Mouse (Mus musculus) MEL (cell line): Measurements from ENCODE around the gene Asxl2. TPM values are rescaled to one million over a fixed set of nuclear protein-coding genes. Genes with fewer than 3 reads are reported as not detected.
"Not testable (repeated sequence)": the region's sequence is repeated elsewhere in the genome, so short reads cannot be mapped to it uniquely, and the experiment has no call there.

Source experiments
- DNase-seq: peaks from one replicate; pipeline ENCODE4 v3.0.0; 2011; ENCODE audit warnings: low read depth, low spot score
- H3K27ac ChIP-seq: 2 replicates; pipeline ENCODE4 v1.5.1; 2012; ENCODE audit warnings: low read depth, mild to moderate bottlenecking, control low read depth, low read length, moderate library complexity; ENCODE audit not compliant: control insufficient read depth
- H3K27me3 ChIP-seq, 2 experiments: fragments of 150-350 bp in 1 of 2; sonication (generic) in 1 of 2; 2 replicates each; pipeline ENCODE4 v1.6.1; 2012; ENCODE audit warnings: low read length in 2 of 2, mild to moderate bottlenecking in 2 of 2, improper control_type of control experiment in 1 of 2, moderate library complexity in 1 of 2; ENCODE audit not compliant: insufficient read depth in 2 of 2, control insufficient read depth in 1 of 2
- H3K36me3 ChIP-seq, 2 experiments: 2 replicates each; pipeline ENCODE4 v1.6.1; 2012 to 2014; ENCODE audit warnings: low read length in 2 of 2, improper control_type of control experiment in 1 of 2, inconsistent platforms in 1 of 2, mild to moderate bottlenecking in 1 of 2; ENCODE audit not compliant: insufficient read depth in 2 of 2, control insufficient read depth in 1 of 2
- H3K4me1 ChIP-seq, 2 experiments: fragments of 150-350 bp in 1 of 2; sonication (generic) in 1 of 2; 2 replicates each; pipeline ENCODE4 v1.6.1; 2012; ENCODE audit warnings: low read length in 2 of 2, improper control_type of control experiment in 1 of 2, mild to moderate bottlenecking in 1 of 2; ENCODE audit not compliant: insufficient read depth in 2 of 2, control insufficient read depth in 1 of 2
- H3K4me3 ChIP-seq, 2 experiments: fragments of 150-350 bp in 1 of 2; sonication (generic) in 1 of 2; 2 replicates each; pipeline ENCODE4 v1.5.1; 2012; ENCODE audit warnings: low read depth in 2 of 2, low read length in 2 of 2, mild to moderate bottlenecking in 2 of 2, moderate library complexity in 2 of 2, control low read depth in 1 of 2, improper control_type of control experiment in 1 of 2; ENCODE audit not compliant: control insufficient read depth in 1 of 2, insufficient read depth in 1 of 2
- H3K79me2 ChIP-seq: 2 replicates; pipeline ENCODE4 v1.6.1; 2012; ENCODE audit warnings: mild to moderate bottlenecking, low read length, moderate library complexity; ENCODE audit not compliant: control insufficient read depth, poor library complexity, insufficient read depth
- H3K9ac ChIP-seq: 2 replicates; pipeline ENCODE4 v1.6.1; 2012; ENCODE audit warnings: low read depth, mild to moderate bottlenecking, control low read depth, low read length, moderate library complexity; ENCODE audit not compliant: control insufficient read depth, poor library complexity, severe bottlenecking
- H3K9me3 ChIP-seq: fragments of 150-350 bp; sonication (generic); replicated peaks from 2 replicates; pipeline ENCODE4 v1.6.1; 2012; ENCODE audit warnings: mild to moderate bottlenecking, low read length, improper control_type of control experiment, moderate library complexity; ENCODE audit not compliant: insufficient read depth
- BHLHE40 ChIP-seq: IDR thresholded peaks from 2 replicates; pipeline ENCODE4 v1.6.1; 2012; ENCODE audit warnings: low read depth, mild to moderate bottlenecking, inconsistent platforms, low read length, improper control_type of control experiment, borderline replicate concordance
- CHD1 ChIP-seq: IDR thresholded peaks from 2 replicates; pipeline ENCODE4 v1.6.1; 2012; ENCODE audit warnings: low read depth, mild to moderate bottlenecking, inconsistent platforms, low read length, improper control_type of control experiment
- CHD2 ChIP-seq: IDR thresholded peaks from 2 replicates; pipeline ENCODE4 v1.6.1; 2011; ENCODE audit warnings: low read length, improper control_type of control experiment
- CTCF ChIP-seq, 3 experiments: IDR thresholded peaks in 2 of 3; conservative IDR thresholded peaks in 1 of 3; 2 replicates each; pipeline ENCODE4 v1.5.1; 2011 to 2012; ENCODE audit warnings: low read length in 3 of 3, low read depth in 2 of 3, mild to moderate bottlenecking in 2 of 3, improper control_type of control experiment in 1 of 3, inconsistent platforms in 1 of 3, mixed read lengths in 1 of 3, moderate library complexity in 1 of 3; ENCODE audit not compliant: control insufficient read depth in 1 of 3, insufficient read depth in 1 of 3, poor library complexity in 1 of 3, severe bottlenecking in 1 of 3
- E2F4 ChIP-seq: IDR thresholded peaks from 2 replicates; pipeline ENCODE4 v1.6.1; 2011; ENCODE audit warnings: low read depth, low read length, improper control_type of control experiment, borderline replicate concordance
- ELF1 ChIP-seq: IDR thresholded peaks from 2 replicates; pipeline ENCODE4 v1.6.1; 2014; ENCODE audit warnings: low read depth, mild to moderate bottlenecking, inconsistent platforms, low read length, improper control_type of control experiment, moderate library complexity
- EP300 ChIP-seq, 2 experiments: IDR thresholded peaks; 2 replicates each; pipeline ENCODE4 v1.6.1; 2011; ENCODE audit warnings: improper control_type of control experiment in 2 of 2, low read length in 2 of 2, low read depth in 1 of 2, mild to moderate bottlenecking in 1 of 2
- ETS1 ChIP-seq: IDR thresholded peaks from 2 replicates; pipeline ENCODE4 v1.6.1; 2012; ENCODE audit warnings: low read depth, mild to moderate bottlenecking, inconsistent platforms, low read length, improper control_type of control experiment, moderate library complexity
- GABPA ChIP-seq: IDR thresholded peaks from 2 replicates; pipeline ENCODE4 v1.6.1; 2012; ENCODE audit warnings: low read depth, mild to moderate bottlenecking, inconsistent platforms, low read length, improper control_type of control experiment, moderate library complexity
- GATA1 ChIP-seq: IDR thresholded peaks from 2 replicates; pipeline ENCODE4 v1.6.1; 2011; ENCODE audit warnings: low read depth, low read length, improper control_type of control experiment
- HCFC1 ChIP-seq: IDR thresholded peaks from 2 replicates; pipeline ENCODE4 v1.6.1; 2012; ENCODE audit warnings: low read depth, mild to moderate bottlenecking, inconsistent platforms, low read length, improper control_type of control experiment, moderate library complexity
- KAT2A ChIP-seq: conservative IDR thresholded peaks from 2 replicates; pipeline ENCODE4 v1.6.1; 2012; ENCODE audit warnings: low read depth, low read length, improper control_type of control experiment, inconsistent platforms
- MYB ChIP-seq: IDR thresholded peaks from 2 replicates; pipeline ENCODE4 v1.6.1; 2011; ENCODE audit warnings: mild to moderate bottlenecking, low read depth, low read length, improper control_type of control experiment
- MYC ChIP-seq: IDR thresholded peaks from 2 replicates; pipeline ENCODE4 v1.6.1; 2011; ENCODE audit warnings: low read depth, mild to moderate bottlenecking, low read length, improper control_type of control experiment, moderate library complexity
- NRF1 ChIP-seq: IDR thresholded peaks from 2 replicates; pipeline ENCODE4 v1.6.1; 2014; ENCODE audit warnings: low read depth, mild to moderate bottlenecking, inconsistent platforms, low read length, improper control_type of control experiment, moderate library complexity; ENCODE audit not compliant: poor library complexity, insufficient read depth, severe bottlenecking
- RAD21 ChIP-seq: IDR thresholded peaks from 2 replicates; pipeline ENCODE4 v1.6.1; 2011; ENCODE audit warnings: mild to moderate bottlenecking, low read depth, low read length, improper control_type of control experiment
- RCOR1 ChIP-seq: IDR thresholded peaks from 2 replicates; pipeline ENCODE4 v1.6.1; 2012; ENCODE audit warnings: low read depth, mild to moderate bottlenecking, inconsistent platforms, low read length, improper control_type of control experiment
- SIN3A ChIP-seq: IDR thresholded peaks from 2 replicates; pipeline ENCODE4 v1.6.1; 2012; ENCODE audit warnings: low read length, improper control_type of control experiment, inconsistent platforms
- SMC3 ChIP-seq: IDR thresholded peaks from 2 replicates; pipeline ENCODE4 v1.6.1; 2011; ENCODE audit warnings: low read depth, low read length, improper control_type of control experiment
- TAL1 ChIP-seq: IDR thresholded peaks from 2 replicates; pipeline ENCODE4 v1.6.1; 2012; ENCODE audit warnings: mild to moderate bottlenecking, inconsistent platforms, low read length, moderate library complexity, mixed read lengths
- TBP ChIP-seq: IDR thresholded peaks from 2 replicates; pipeline ENCODE4 v1.8.0; 2011; ENCODE audit warnings: low read depth, low read length, improper control_type of control experiment
- USF1 ChIP-seq: IDR thresholded peaks from 2 replicates; pipeline ENCODE4 v1.6.1; 2014; ENCODE audit warnings: low read depth, mild to moderate bottlenecking, inconsistent platforms, low read length, improper control_type of control experiment, moderate library complexity
- ZKSCAN1 ChIP-seq: IDR thresholded peaks from 2 replicates; pipeline ENCODE4 v1.6.1; 2012; ENCODE audit warnings: low read depth, mild to moderate bottlenecking, inconsistent platforms, low read length, improper control_type of control experiment, moderate library complexity
- polyA plus RNA-seq, 2 experiments: library from polyadenylated mRNA; stranded (reverse) in 1 of 2; unstranded in 1 of 2; fragments of >175 nt in 1 of 2; fragments of >200 nt in 1 of 2; gene quantifications; 2 replicates each; pipeline versions ENCODE4 v1.2.1 to v1.2.4; 2012; ENCODE audit warnings: low replicate concordance in 2 of 2, low read depth in 1 of 2; ENCODE audit not compliant: insufficient read length in 2 of 2, insufficient read depth in 1 of 2, missing spikeins in 1 of 2
- total RNA-seq: library from RNA; depleted of rRNA; stranded (reverse); fragments of 300-350 nt; gene quantifications from 2 replicates; pipeline ENCODE4 v1.2.3, GENCODE M21; 2012

Gene Asxl2
- total and polyA plus RNA-seq, 3 experiments, result 18.8 to 62.0 (median 26.2) TPM

- Histone ChIP-seq H3K27me3 (no peaks in the 10 kb centered on the region), H3K27ac (no peak overlapping the region), H3K36me3 (0 out of 4 replicates have a peak, but pooled peaks cover 0 to 3% of the 10 kb centered on the region in 2 experiments), H3K9ac (no peak overlapping the region), H3K4me1 (peaks cover 0 to 3% of the 10 kb centered on the region in 2 experiments; a peak in 2 of 4 replicates), H3K9me3 (no peaks in the 10 kb centered on the region), H3K79me2 (no peaks in the 10 kb centered on the region), H3K4me3 (no peak overlapping the region)
- no peak for DNase-seq
- TF ChIP-seq USF1 (no peak), NRF1 (no peak), MYC (no peak), CTCF (IDR thresholded peaks at IDR 0.05 in 2 of 3, conservative IDR thresholded peaks at IDR 0.05 in 1 of 3; ENCODE audit: control insufficient read depth in 1 of 3, insufficient read depth in 1 of 3, low read depth in 2 of 3, low read length in 3 of 3, poor library complexity in 1 of 3, severe bottlenecking in 1 of 3) (no peak), GATA1 (no peak), HCFC1 (no peak), RAD21 (no peak), GABPA (no peak), SIN3A (no peak)
Observed at GRCm38 (mm10) chr12:3525536-3525935, 98.9 kb downstream of the Asxl2 start.

DNA sequence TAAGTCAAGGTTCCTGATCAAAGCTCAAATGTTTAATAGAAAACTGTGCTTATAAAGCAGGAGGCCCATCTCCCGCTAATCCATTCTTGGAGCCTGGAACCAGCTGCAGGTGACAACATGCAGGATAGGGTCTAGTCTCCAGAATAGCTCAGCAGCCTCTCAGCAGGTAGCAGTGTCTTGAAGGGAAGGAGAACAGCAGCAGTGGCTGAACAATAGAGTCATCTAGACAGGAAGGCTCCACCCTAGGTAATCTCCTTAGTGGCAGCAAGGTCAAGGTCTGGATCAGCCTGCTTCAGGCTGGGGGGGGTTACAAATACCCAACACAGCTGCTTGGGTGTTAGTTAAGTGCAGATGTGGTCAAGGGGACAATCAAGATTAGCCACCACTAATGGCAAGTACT, 108.8 kb downstream of the Asxl2 start:
- H3K27ac ChIP-seq, H3K9ac ChIP-seq, H3K4me3 ChIP-seq, H3K36me3 ChIP-seq, H3K79me2 ChIP-seq, H3K27me3 ChIP-seq, H3K9me3 ChIP-seq, DNase-seq: not testable (repeated sequence)
- H3K4me1 ChIP-seq, result peaks cover 0 to 11% of the 10 kb centered on the region in 2 experiments; a peak in 2 of 4 replicates

- Histone ChIP-seq H3K4me1 (peaks cover 0 to 11% of the 10 kb centered on the region in 2 experiments; a peak in 2 of 4 replicates), H3K36me3 (peaks cover 0 to 6% of the 10 kb centered on the region in 2 experiments; a peak in 2 of 4 replicates), H3K79me2 (no peaks in the 10 kb centered on the region), H3K27me3 (no peaks in the 10 kb centered on the region), H3K27ac (no peak overlapping the region), H3K9me3 (no peaks in the 10 kb centered on the region), H3K9ac (no peak overlapping the region), H3K4me3 (no peak overlapping the region)
- no peak for TF ChIP-seq ETS1
- TF ChIP-seq TBP, result no peak
- no peak for TF ChIP-seq SMC3
- no peak for TF ChIP-seq CHD1
- TF ChIP-seq ZKSCAN1, result no peak
- no peak for TF ChIP-seq ELF1
- no peak for TF ChIP-seq KAT2A
- TF ChIP-seq CHD2, result no peak
- peak; percentile 71 for TF ChIP-seq GATA1
- TF ChIP-seq MYB, result no peak
- TF ChIP-seq TAL1, result no peak
- peak in 1 of 2 experiments; percentile 27; a peak in 2 of 4 replicates for TF ChIP-seq EP300 (IDR thresholded peaks at IDR 0.05; ENCODE audit: low read depth in 1 of 2, low read length in 2 of 2)
- no peak for TF ChIP-seq USF1
- no peak for TF ChIP-seq BHLHE40
- TF ChIP-seq RCOR1, result no peak
- TF ChIP-seq E2F4, result no peak
- peak; percentile 71 for DNase-seq
Observed at GRCm38 (mm10) chr12:3537616-3538015, 111.0 kb downstream of the Asxl2 start.
